Mouse (Mus musculus): ENCODE data around the gene Sh3gl2. TPM values are rescaled to one million over a fixed set of nuclear protein-coding genes. Genes with fewer than 3 reads are reported as not detected.

Sh3gl2 gene
- polyA plus RNA-seq, 1 experiment from 2014 or later = 0.24 TPM

DNA sequence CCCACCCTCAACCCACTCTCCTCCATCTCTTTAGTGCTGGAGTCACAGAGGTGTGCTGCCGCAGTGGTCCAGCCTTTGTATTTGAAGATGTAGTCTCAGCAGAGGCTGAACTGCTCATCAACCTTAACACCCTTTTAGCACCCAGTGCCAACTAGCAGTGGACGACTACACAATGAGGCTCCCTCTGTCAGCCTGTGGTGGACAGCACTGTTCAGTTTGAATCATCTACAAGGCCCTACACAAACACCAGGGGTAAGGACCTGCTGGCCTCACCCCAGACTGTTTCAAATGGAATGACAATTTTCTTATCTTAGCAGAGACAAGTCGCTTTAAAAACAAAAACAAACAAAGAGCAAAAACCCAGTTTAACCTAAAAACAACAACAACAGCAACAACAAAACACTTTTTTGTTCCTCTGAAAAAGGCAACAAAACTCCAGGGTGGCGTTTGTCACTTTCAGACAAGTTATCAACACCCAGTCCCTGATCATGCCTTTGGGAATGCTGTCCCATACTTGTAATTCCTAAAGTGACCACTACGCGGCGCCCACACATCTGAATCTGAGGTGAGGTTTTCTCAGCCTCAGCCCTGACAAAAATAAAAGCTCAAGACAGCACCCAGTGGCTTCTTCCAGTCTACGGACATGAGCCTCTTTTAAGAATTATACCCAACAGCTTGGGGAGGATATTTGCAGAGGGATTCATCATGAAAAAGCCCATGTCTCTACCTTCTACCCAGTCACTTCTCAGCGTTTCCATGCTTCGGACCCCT, 199.7 kb downstream of the Sh3gl2 start:
- Histone ChIP-seq H3K9me3 (replicated peaks; ENCODE audit: control insufficient read depth, low read length) (no peaks in the 10 kb centered on the region), H3K9ac (ENCODE audit: low read depth, low read length) (no peak overlapping the region), H3K27me3 (ENCODE audit: control insufficient read depth, insufficient read depth, low read depth, low read length) (no peaks in the 10 kb centered on the region), H3K36me3 (ENCODE audit: control insufficient read depth, insufficient read depth) (no peaks in the 10 kb centered on the region), H3K4me2 (ENCODE audit: low read depth, low read length) (no peak overlapping the region), H3K4me1 (ENCODE audit: control insufficient read depth, low read depth, low read length) (no peaks in the 10 kb centered on the region), H3K4me3 (ENCODE audit: low read depth, low read length) (no peak overlapping the region), H3K27ac (ENCODE audit: low read length) (no peak overlapping the region)
- no peak for ATAC-seq (ENCODE audit: low read depth)
- WGBS (ENCODE audit: insufficient replicate concordance) = 35% methylated on average over 10 of the region's 10 CpGs

- WGBS (ENCODE audit: insufficient replicate concordance) = 55% methylated on average over 7 of the region's 7 CpGs
These were observed 200.3 kb downstream of the Sh3gl2 start for GRCm38 (mm10) chr4:85405276-85405675.

GRCm38 (mm10) chr4:85416466-85416865, 211.5 kb downstream of the Sh3gl2 start:
- WGBS (ENCODE audit: insufficient replicate concordance) = 72% methylated on average over 3 of the region's 3 CpGs
- ATAC-seq (ENCODE audit: low read depth) = no peak

More at GRCm38 (mm10) chr4:85405276-85405675, 200.3 kb downstream of the Sh3gl2 start:
- no peak for ATAC-seq (ENCODE audit: low read depth)
- Histone ChIP-seq H3K4me3 (ENCODE audit: low read depth, low read length) (no peak overlapping the region), H3K9ac (ENCODE audit: low read depth, low read length) (no peak overlapping the region), H3K4me2 (ENCODE audit: low read depth, low read length) (no peak overlapping the region), H3K9me3 (replicated peaks; ENCODE audit: control insufficient read depth, low read length) (no peaks in the 10 kb centered on the region), H3K4me1 (ENCODE audit: control insufficient read depth, low read depth, low read length) (no peaks in the 10 kb centered on the region), H3K36me3 (ENCODE audit: control insufficient read depth, insufficient read depth) (no peaks in the 10 kb centered on the region), H3K27me3 (ENCODE audit: control insufficient read depth, insufficient read depth, low read depth, low read length) (no peaks in the 10 kb centered on the region), H3K27ac (ENCODE audit: low read length) (no peak overlapping the region)

GRCm38 (mm10) chr4:85420429-85420828, 215.5 kb downstream of the Sh3gl2 start:
- Histone ChIP-seq H3K9me3 (replicated peaks; ENCODE audit: control insufficient read depth, low read length) (no peaks in the 10 kb centered on the region), H3K27ac (ENCODE audit: low read length) (no peak overlapping the region), H3K36me3 (ENCODE audit: control insufficient read depth, insufficient read depth) (no peaks in the 10 kb centered on the region), H3K4me3 (ENCODE audit: low read depth, low read length) (no peak overlapping the region), H3K9ac (ENCODE audit: low read depth, low read length) (no peak overlapping the region), H3K27me3 (ENCODE audit: control insufficient read depth, insufficient read depth, low read depth, low read length) (no peaks in the 10 kb centered on the region), H3K4me1 (ENCODE audit: control insufficient read depth, low read depth, low read length) (no peaks in the 10 kb centered on the region), H3K4me2 (ENCODE audit: low read depth, low read length) (no peak overlapping the region)
- ATAC-seq (ENCODE audit: low read depth) = no peak
- 70% methylated on average over 6 of the region's 6 CpGs for WGBS (ENCODE audit: insufficient replicate concordance)

More at GRCm38 (mm10) chr4:85416466-85416865, 211.5 kb downstream of the Sh3gl2 start:
- Histone ChIP-seq H3K4me3 (ENCODE audit: low read depth, low read length) (no peak overlapping the region), H3K27ac (ENCODE audit: low read length) (no peak overlapping the region), H3K4me1 (ENCODE audit: control insufficient read depth, low read depth, low read length) (no peaks in the 10 kb centered on the region), H3K4me2 (ENCODE audit: low read depth, low read length) (no peak overlapping the region), H3K9ac (ENCODE audit: low read depth, low read length) (no peak overlapping the region), H3K9me3 (replicated peaks; ENCODE audit: control insufficient read depth, low read length) (no peaks in the 10 kb centered on the region), H3K36me3 (ENCODE audit: control insufficient read depth, insufficient read depth) (no peaks in the 10 kb centered on the region), H3K27me3 (ENCODE audit: control insufficient read depth, insufficient read depth, low read depth, low read length) (no peaks in the 10 kb centered on the region)

DNA sequence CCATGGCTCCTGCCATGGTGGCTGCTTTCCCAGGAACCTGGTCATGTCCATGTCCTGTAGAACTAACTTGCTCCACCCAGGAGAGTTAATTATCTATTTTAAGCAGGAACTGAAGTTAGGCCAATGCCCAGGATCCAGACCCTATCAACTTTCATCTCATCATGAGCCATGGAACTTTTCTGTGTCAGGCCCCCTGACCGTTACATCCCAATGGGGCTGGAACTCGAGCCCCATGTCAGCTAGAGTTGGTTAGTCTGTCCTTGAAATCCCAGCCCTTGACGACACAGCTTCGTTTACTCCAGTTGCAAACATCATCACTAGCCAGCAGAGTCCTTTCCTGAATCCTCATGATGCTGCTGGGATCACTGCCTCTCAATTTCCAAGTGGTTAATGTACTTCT, 221.3 kb downstream of the Sh3gl2 start:
- Histone ChIP-seq H3K9me3 (replicated peaks; ENCODE audit: control insufficient read depth, low read length) (no peaks in the 10 kb centered on the region), H3K9ac (ENCODE audit: low read depth, low read length) (no peak overlapping the region), H3K27me3 (ENCODE audit: control insufficient read depth, insufficient read depth, low read depth, low read length) (no peaks in the 10 kb centered on the region), H3K27ac (ENCODE audit: low read length) (no peak overlapping the region), H3K4me2 (ENCODE audit: low read depth, low read length) (no peak overlapping the region), H3K36me3 (ENCODE audit: control insufficient read depth, insufficient read depth) (no peaks in the 10 kb centered on the region), H3K4me3 (ENCODE audit: low read depth, low read length) (no peak overlapping the region), H3K4me1 (ENCODE audit: control insufficient read depth, low read depth, low read length) (no peaks in the 10 kb centered on the region)
- ATAC-seq (ENCODE audit: low read depth) = no peak
- 52% methylated on average over 4 of the region's 4 CpGs for WGBS (ENCODE audit: insufficient replicate concordance)

DNA sequence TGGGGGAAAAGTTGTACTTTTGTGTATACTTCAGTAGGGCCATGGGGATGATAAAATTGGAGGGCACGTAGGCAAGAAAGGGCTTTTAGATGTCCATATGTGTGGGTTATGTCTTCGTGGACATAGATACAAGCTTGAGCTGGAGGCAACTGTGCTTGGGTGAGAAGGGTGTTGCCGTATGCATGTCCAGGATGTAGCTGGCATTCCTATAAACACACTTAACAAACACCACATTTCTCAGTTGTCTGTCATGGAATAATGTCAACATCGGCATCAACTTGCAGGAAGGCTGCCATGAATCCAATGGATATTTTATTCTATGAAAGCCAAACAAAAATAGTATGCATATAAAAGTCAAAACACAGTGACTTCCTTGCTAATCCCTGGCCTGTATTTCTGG, 227.9 kb downstream of the Sh3gl2 start:
- WGBS (ENCODE audit: insufficient replicate concordance) = 61% methylated on average over 4 of the region's 4 CpGs
- Histone ChIP-seq H3K4me1 (ENCODE audit: control insufficient read depth, low read depth, low read length) (no peaks in the 10 kb centered on the region), H3K4me2 (ENCODE audit: low read depth, low read length) (no peak overlapping the region), H3K9me3 (replicated peaks; ENCODE audit: control insufficient read depth, low read length) (no peaks in the 10 kb centered on the region), H3K9ac (ENCODE audit: low read depth, low read length) (no peak overlapping the region), H3K27me3 (ENCODE audit: control insufficient read depth, insufficient read depth, low read depth, low read length) (no peaks in the 10 kb centered on the region), H3K36me3 (ENCODE audit: control insufficient read depth, insufficient read depth) (no peaks in the 10 kb centered on the region), H3K27ac (ENCODE audit: low read length) (no peak overlapping the region), H3K4me3 (ENCODE audit: low read depth, low read length) (no peak overlapping the region)
- ATAC-seq (ENCODE audit: low read depth) = no peak

GRCm38 (mm10) chr4:85434734-85435133, 229.8 kb downstream of the Sh3gl2 start:
- 56% methylated on average over 8 of the region's 8 CpGs for WGBS (ENCODE audit: insufficient replicate concordance)
- H3K4me2 ChIP-seq (ENCODE audit: low read depth, low read length) = no peak overlapping the region
- no peaks in the 10 kb centered on the region for H3K4me1 ChIP-seq (ENCODE audit: control insufficient read depth, low read depth, low read length)
- H3K4me3 ChIP-seq (ENCODE audit: low read depth, low read length) = no peak overlapping the region
- no peak overlapping the region for H3K9ac ChIP-seq (ENCODE audit: low read depth, low read length)
- no peak for ATAC-seq (ENCODE audit: low read depth)
- H3K27me3 ChIP-seq (ENCODE audit: control insufficient read depth, insufficient read depth, low read depth, low read length) = no peaks in the 10 kb centered on the region
- H3K27ac ChIP-seq (ENCODE audit: low read length) = no peak overlapping the region
- H3K9me3 ChIP-seq (replicated peaks; ENCODE audit: control insufficient read depth, low read length) = no peaks in the 10 kb centered on the region
- no peaks in the 10 kb centered on the region for H3K36me3 ChIP-seq (ENCODE audit: control insufficient read depth, insufficient read depth)

GRCm38 (mm10) chr4:85438813-85439212, 233.9 kb downstream of the Sh3gl2 start:
- H3K4me2 ChIP-seq (ENCODE audit: low read depth, low read length) = no peak overlapping the region
- no peak overlapping the region for H3K9ac ChIP-seq (ENCODE audit: low read depth, low read length)
- no peaks in the 10 kb centered on the region for H3K27me3 ChIP-seq (ENCODE audit: control insufficient read depth, insufficient read depth, low read depth, low read length)
- H3K9me3 ChIP-seq (replicated peaks; ENCODE audit: control insufficient read depth, low read length) = no peaks in the 10 kb centered on the region
- no peaks in the 10 kb centered on the region for H3K36me3 ChIP-seq (ENCODE audit: control insufficient read depth, insufficient read depth)
- ATAC-seq (ENCODE audit: low read depth) = no peak
- H3K4me3 ChIP-seq (ENCODE audit: low read depth, low read length) = no peak overlapping the region
- no peak overlapping the region for H3K27ac ChIP-seq (ENCODE audit: low read length)
- 44% methylated on average over 3 of the region's 3 CpGs for WGBS (ENCODE audit: insufficient replicate concordance)
- no peaks in the 10 kb centered on the region for H3K4me1 ChIP-seq (ENCODE audit: control insufficient read depth, low read depth, low read length)

DNA sequence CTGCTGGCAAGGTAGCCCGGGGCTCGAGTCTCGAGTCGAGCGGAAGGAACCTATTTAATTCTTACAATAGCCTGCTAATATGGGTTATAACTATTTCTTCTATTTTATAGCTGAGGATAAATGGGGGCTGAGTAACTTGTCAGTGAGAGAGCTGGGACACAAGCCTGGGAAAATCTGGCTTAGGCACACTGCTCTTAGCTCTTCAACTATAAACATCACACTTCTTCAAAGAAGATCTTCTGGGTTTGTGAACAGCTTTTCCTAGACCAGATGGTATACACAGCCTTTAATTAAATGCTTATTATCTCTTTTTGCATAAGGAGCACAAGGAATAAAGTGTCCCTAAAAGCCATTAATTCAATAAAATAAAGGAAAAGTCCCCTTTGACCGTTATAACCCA, 278.7 kb downstream of the Sh3gl2 start:
- Histone ChIP-seq H3K4me2 (ENCODE audit: low read depth, low read length) (no peak overlapping the region), H3K4me1 (ENCODE audit: control insufficient read depth, low read depth, low read length) (no peaks in the 10 kb centered on the region), H3K36me3 (ENCODE audit: control insufficient read depth, insufficient read depth) (no peaks in the 10 kb centered on the region), H3K9ac (ENCODE audit: low read depth, low read length) (no peak overlapping the region), H3K9me3 (replicated peaks; ENCODE audit: control insufficient read depth, low read length) (no peaks in the 10 kb centered on the region), H3K4me3 (ENCODE audit: low read depth, low read length) (no peak overlapping the region), H3K27me3 (ENCODE audit: control insufficient read depth, insufficient read depth, low read depth, low read length) (no peaks in the 10 kb centered on the region), H3K27ac (ENCODE audit: low read length) (no peak overlapping the region)
- ATAC-seq (ENCODE audit: low read depth) = no peak
- 80% methylated on average over 6 of the region's 6 CpGs for WGBS (ENCODE audit: insufficient replicate concordance)
